Mouse (Mus musculus) retina, postnatal 1 day (tissue): ENCODE results near the gene Hist1h1e.
"Not testable (repeated sequence)": the region's sequence is repeated elsewhere in the genome, so short reads cannot be mapped to it uniquely, and the experiment has no call there.

Source experiments
- DNase-seq: peaks from one replicate; pipeline ENCODE4 v3.0.0-alpha.2; 2012

Gene Hist1h1e

GRCm38 (mm10) chr13:23591206-23591605, 31.2 kb downstream of the Hist1h1e start:
- no peak for DNase-seq

DNA sequence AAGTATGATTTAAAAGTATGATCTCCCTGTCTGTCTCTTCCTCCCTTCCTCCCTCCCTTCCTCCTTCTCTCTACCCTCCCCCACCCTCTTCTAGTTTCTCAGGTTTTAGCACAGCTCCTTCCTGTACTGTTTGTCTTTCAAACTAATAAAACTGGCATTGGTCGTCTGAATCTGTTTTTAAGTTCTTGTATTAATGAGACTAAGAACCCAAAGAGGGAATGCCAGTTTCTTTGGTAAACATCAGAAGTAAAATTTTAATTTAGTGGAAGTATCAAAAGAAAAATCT, 35.5 kb downstream of the Hist1h1e start:
- no peak for DNase-seq

DNA sequence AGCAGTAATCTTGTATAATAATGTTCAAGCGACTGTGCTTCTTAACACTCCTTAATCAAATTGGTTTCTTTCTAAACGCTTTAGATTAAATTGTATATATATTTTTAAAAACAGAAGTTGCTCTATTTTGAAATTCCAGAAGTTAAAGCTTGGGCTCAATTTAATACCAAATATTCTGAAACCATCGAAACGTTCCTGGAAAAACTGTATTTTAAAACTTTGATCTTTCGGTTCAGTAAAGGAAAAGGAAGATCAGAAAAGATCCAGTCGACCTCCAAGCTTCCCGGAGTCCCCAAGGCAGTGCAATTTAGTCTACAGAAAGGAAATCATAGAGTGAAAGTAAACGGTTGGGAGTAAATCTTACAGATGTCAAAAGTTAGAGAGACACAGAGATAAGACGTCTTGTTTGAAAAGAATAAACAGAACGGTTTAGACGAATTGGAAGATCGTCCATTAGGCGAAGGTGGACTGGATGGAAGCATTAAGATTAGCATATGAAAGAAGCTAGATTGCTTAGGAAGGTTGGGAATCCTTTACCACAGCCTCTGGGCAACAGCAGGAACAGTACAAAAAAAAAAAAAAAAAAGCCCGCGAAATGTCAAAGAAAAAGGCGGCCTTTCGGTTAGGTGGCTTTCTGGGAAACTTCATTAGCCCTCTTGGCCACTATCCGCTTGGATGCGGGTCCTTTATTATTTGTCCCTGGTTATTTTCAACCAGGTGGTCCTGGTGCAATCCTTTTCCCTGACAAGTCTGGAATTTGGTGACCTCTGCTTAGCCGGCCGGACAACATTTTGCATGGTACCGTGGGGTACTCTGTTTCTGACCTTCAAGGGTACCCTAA, 36.0 kb downstream of the Hist1h1e start:
- peak; percentile 62 for DNase-seq

GRCm38 (mm10) chr13:23585442-23586098, 36.8 kb downstream of the Hist1h1e start:
- DNase-seq: peak; percentile 96

DNA sequence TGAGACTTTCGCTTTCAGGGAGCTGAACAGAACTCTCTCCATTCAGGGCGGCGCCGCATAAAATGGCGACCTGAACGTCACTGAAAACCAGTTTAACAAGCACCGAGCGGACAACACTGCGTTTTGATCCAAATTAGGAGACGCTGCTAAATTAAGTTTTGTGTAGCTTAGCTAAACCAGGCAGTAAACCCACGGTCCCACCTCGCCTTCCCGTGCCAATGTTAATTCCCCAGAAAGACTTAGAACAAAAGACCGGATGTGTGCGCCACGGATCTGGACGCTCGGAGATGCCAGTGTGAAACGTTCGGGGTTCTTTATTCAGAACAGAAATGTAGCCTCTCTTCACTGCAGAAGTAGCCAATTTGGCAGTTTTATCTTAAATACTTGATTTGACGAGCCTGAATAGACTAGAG, 37.3 kb downstream of the Hist1h1e start:
- peak; percentile 80 for DNase-seq

DNA sequence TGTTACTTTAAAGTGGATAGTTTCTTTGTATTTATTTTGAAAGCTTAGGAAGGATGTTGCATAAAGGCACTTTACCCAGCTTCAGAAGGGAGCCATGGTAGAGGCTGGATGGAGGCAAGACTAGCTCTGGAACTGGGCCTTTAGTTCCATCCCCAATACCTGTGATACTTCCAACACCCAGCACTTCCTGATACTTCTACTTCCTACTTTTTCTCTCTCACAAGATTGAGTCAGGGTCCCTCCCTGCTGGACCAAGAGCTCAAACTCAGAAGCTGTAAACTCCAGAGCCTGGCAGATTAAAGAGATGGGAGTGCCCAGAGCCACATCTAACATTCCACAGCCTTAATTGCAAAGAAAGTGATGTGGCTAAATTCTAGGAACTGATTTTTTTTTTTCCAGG, 38.0 kb downstream of the Hist1h1e start:
- no peak for DNase-seq

- no peak for DNase-seq
These were observed 38.8 kb downstream of the Hist1h1e start for GRCm38 (mm10) chr13:23583387-23584068.

- no peak for DNase-seq
These were observed 39.9 kb downstream of the Hist1h1e start for GRCm38 (mm10) chr13:23582219-23583056.

DNA sequence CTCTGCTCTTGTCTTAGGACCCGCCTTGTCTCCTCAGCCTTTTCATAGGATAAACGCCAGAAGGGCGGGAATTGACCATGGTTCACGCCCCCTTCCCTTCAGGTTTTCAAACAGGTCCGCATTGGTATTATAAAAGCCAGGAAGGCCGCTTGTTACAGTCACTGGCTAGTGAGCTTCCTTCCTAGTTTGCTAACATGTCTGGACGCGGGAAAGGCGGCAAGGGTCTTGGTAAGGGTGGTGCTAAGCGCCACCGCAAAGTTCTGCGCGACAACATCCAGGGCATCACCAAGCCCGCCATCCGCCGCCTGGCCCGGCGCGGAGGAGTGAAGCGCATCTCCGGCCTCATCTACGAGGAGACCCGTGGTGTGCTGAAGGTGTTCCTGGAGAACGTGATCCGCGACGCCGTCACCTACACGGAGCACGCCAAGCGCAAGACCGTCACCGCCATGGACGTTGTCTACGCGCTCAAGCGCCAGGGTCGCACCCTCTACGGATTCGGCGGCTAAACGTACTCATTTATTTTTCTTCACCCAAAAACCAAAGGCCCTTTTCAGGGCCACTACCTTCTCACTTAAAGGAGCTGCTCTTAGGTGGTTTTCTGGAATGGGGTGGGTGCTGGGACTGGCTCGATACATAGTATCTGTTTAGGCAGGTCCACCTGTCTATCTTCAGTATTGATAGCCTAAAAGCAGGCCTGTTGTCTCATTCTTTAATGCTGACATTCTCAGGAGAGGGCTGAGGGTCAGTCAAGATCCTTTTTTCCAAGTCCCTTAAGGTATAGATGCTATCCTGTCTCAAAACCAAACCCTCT, 40.7 kb downstream of the Hist1h1e start, which contains the start of gene Hist1h4d:
TSS of gene Hist1h4d (plus strand) at position 191 of the 811 bp plus-strand sequence.
- DNase-seq: peak; percentile 99

DNA sequence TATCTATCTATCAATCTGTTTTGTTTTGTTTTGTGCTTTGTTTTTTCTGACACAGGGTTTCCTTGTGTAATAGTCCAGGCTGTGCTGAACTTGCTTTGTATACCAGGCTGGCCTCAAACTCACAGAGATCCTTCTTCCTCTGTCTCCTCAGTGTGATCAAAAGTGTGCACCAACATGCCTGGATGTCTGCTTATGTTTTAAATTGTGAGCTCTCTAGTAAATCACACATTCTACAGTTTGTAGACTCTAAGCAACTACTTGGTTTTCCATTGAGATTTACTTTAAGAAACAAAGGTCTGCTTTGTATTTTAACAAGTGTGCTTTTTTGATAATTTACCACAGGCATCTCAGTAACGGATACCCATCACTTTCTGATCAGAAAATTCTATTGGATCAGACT, 44.5 kb downstream of the Hist1h1e start:
- DNase-seq: no peak

DNA sequence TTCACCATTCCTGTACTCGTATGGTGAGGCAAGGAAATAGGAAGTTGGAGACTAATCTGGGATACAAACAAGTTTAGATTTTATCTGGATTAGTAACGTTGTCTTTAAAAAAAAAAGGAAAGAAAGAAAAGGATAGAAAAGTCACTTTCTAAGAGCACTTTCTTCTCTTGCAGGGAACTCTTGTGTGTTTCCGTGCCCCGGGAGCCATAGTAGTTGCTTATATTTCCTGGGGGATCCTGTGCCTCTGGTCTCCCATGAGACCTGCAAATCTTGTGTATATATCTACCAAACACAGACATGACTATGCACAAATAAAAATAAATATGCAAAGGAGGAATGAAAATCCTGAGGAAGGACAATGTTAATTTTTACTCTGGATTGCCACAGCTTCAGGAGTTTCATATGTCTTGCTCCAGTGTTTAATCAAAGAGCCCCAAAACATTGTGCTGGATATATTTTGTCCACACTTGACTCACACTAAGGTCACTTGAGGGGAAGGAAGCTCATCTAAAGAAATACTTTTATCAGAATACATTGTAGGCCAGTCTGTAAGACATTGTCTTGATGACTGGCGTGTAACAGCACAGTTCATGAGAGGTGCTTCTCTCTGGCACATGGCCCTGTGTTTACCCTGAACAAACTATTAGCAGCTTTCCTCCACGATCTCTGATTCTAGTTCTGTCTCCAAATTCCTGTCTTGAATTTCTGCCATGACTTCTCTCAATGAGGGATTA, 45.3 kb downstream of the Hist1h1e start:
- no peak for DNase-seq

DNA sequence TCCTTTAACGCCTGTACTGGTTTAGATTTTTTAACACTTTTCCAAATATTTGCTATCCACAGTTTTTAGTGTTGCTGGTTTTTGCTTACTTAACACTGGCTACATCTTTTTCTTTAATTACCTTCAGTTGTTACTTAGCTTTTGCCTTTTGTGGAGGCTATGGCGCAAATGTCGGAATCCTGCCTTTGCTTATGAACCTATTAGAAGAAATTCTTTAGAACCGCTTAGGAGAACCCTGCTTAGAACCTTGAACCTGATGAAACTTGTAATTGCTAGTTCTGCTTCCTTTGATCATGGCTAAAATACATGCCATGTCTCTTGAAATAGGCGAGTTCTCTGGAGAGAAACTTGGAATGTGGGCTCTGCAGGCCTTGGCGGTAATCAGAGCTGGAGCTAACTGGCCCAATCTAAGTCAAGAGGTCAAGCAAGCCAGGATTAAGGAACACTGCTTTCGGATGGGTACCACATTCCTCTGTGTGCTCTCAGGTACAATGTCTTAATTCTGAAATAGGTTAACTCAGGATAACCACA, 45.9 kb downstream of the Hist1h1e start:
- DNase-seq: peak; percentile 27

- peak; percentile 39 for DNase-seq
These were observed 46.5 kb downstream of the Hist1h1e start for GRCm38 (mm10) chr13:23575864-23576313.

DNA sequence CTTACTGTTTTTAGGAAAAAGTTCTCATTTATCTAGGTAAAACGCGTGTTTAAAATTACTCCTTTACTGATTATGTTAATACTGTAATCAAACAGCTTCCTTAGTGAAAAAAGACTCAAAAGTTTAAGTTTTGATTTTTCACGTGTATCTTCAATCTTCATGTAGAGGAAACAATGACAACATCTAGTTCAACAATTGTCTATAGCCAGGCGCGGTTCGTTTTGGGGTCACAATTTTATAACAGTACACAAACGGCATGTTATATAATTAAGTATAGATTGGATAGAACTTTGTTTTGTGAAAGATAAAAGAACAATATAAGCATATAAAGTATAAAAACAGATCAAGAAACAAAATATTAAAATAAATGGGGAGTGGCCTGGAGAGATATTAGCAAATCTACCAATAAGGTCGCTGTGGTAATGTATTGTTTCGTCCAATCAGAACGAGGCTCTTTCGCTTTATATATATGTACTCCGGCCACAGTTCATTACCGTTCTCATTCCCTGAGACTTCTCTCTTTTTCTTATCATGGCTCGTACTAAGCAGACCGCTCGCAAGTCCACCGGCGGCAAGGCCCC, 47.0 kb downstream of the Hist1h1e start, which contains the start of gene Hist1h3d:
TSS of gene Hist1h3d (plus strand) at position 493 of the 581 bp plus-strand sequence.
- DNase-seq: peak; percentile 93

DNA sequence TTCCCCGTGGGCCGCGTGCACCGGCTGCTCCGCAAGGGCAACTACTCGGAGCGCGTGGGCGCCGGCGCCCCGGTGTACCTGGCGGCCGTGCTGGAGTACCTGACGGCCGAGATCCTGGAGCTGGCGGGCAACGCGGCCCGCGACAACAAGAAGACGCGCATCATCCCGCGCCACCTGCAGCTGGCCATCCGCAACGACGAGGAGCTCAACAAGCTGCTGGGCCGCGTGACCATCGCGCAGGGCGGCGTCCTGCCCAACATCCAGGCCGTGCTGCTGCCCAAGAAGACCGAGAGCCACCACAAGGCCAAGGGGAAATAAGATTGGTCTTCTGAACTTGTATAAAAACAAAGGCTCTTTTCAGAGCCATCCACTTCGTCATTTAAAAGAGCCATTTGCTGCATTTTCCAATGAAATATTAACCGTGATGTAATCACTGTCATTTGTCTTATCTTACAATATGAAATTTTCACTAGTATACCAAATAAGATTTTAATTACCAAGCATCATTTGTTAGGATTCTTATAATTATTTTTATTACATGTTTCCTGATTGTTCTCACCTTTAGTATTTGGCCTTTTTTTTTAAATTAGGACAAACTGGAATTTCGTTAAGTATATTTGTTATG, 47.7 kb downstream of the Hist1h1e start:
- DNase-seq: peak; percentile 46

DNA sequence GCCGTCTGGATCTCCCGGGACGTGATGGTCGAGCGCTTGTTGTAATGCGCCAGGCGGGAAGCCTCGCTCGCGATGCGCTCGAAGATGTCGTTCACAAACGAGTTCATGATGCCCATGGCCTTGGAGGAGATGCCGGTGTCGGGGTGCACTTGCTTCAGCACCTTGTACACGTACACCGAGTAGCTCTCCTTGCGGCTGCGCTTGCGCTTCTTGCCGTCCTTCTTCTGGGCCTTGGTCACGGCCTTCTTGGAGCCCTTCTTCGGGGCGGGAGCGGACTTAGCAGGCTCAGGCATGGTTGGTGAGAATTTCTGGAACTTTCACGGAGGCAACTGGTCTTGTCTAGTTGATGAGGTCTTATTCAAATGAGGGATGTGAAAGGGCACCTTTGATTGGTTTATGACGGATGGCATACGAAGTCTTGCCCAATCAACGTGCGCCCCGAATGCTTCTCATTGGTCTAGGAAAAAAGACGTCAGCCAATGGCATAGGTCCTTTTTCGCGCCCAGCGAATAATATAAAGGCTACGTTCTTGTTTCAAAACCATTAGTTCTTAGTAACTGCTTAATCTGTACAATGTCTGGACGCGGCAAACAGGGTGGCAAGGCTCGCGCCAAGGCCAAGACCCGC, 48.3 kb downstream of the Hist1h1e start, which contains the start of the genes Hist1h2bf and Hist1h2ad:
TSS of gene Hist1h2bf (minus strand) at position 299 of the 627 bp plus-strand sequence.
TSS of gene Hist1h2ad (plus strand) at position 484 of the 627 bp plus-strand sequence.
- DNase-seq: peak; percentile 100

GRCm38 (mm10) chr13:23573034-23573897, 49.1 kb downstream of the Hist1h1e start:
- DNase-seq: not testable (repeated sequence)
